Mouse (Mus musculus): Measurements from ENCODE around the gene Gpd1l.

DNA sequence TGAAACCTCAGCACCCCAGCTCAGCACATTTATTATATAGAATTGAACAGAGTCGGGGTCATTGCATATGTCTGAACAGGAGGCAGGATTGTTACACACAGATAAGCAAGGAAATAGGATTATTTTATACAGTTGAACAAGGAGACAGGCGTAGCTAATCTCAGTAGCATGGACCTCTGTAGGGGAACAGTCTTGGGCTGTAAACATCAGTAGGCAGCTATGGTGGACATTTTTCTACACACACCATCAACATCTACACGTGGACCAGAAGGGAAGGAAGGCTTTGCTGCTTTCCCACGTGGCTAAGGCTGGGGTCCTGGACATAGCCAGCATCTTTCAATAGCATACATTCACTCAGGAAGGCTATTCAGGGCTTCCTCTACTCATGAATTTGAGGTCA is 37.9 kb downstream of the Gpd1l start:
- TF ChIP-seq CTCF (IDR thresholded peaks at IDR 0.05; ENCODE audit: extremely low read depth, insufficient read length, insufficient replicate concordance, low read depth, low read length) (no peak), POLR2A (IDR thresholded peaks at IDR 0.05; ENCODE audit: low read depth, low read length) (no peak)
